Mouse (Mus musculus) midbrain, postnatal 0 days (tissue): ENCODE data around the gene Ptpn18. TPM values are rescaled to one million over a fixed set of nuclear protein-coding genes. Genes with fewer than 3 reads are reported as not detected.

Experiments
- ATAC-seq: fragments of 200-750 bp; cut with Nextera tagmentation; 2 replicates; pipeline ENCODE4 v1.8.0; 2017; ENCODE audit warnings: moderate number of reproducible peaks, mild to moderate bottlenecking, moderate TSS enrichment, moderate library complexity; ENCODE audit not compliant: low FRiP score
- DNase-seq: peaks from one replicate; pipeline ENCODE4 v3.0.0-alpha.2; 2015; ENCODE audit warnings: low spot score
- H3K27ac ChIP-seq: fragments of 300-500 bp; sonication (generic); 2 replicates; pipeline ENCODE4 v1.5.1; 2014; ENCODE audit warnings: low read depth, mild to moderate bottlenecking, low read length, mixed read lengths
- H3K27me3 ChIP-seq: fragments of 300-500 bp; sonication (generic); 2 replicates; pipeline ENCODE4 v1.6.1; 2014; ENCODE audit warnings: low read length, control low read depth, mixed read lengths; ENCODE audit not compliant: insufficient read depth
- H3K36me3 ChIP-seq: fragments of 300-500 bp; sonication (generic); 2 replicates; pipeline ENCODE4 v1.6.1; 2014; ENCODE audit warnings: low read length, control low read depth, mixed read lengths; ENCODE audit not compliant: insufficient read depth
- H3K4me1 ChIP-seq: fragments of 300-500 bp; sonication (generic); 2 replicates; pipeline ENCODE4 v1.6.1; 2014; ENCODE audit warnings: mild to moderate bottlenecking, control low read depth, antibody characterized with exemption, low read length, mixed read lengths; ENCODE audit not compliant: insufficient read depth
- H3K4me2 ChIP-seq: fragments of 300-500 bp; sonication (generic); 2 replicates; pipeline ENCODE4 v1.6.1; 2014; ENCODE audit warnings: low read depth, mild to moderate bottlenecking, low read length, mixed read lengths; ENCODE audit not compliant: poor library complexity, severe bottlenecking
- H3K4me3 ChIP-seq: fragments of 300-500 bp; sonication (generic); 2 replicates; pipeline ENCODE4 v1.5.1; 2014; ENCODE audit warnings: low read depth, mild to moderate bottlenecking, low read length, moderate library complexity
- H3K9ac ChIP-seq: fragments of 300-500 bp; sonication (generic); replicated peaks from 2 replicates; pipeline ENCODE4 v1.6.1; 2014; ENCODE audit warnings: mild to moderate bottlenecking, low read length, moderate library complexity, mixed read lengths; ENCODE audit not compliant: poor library complexity, severe bottlenecking
- H3K9me3 ChIP-seq: fragments of 300-500 bp; sonication (generic); 2 replicates; pipeline ENCODE4 v1.6.1; 2016; ENCODE audit warnings: low read length, control low read depth
- CTCF ChIP-seq: IDR thresholded peaks from 2 replicates; pipeline ENCODE4 v1.5.1; 2016; ENCODE audit warnings: antibody characterized with exemption, mild to moderate bottlenecking
- WGBS: fragments of 180-500 bp; shearing (Covaris S2); extraction: QIAGEN DNeasy Blood & Tissue Kit; methylation state at CpG from one replicate; pipeline ENCODE4 v1.1.7; 2014; 5-methylcytosine and 5-hydroxymethylcytosine counted together
- microRNA-seq: library from miRNA; unstranded; fragments of <30 nt; microRNA quantifications from one replicate; pipeline ENCODE4, GENCODE M21; 2016; ENCODE audit warnings: borderline number of aligned reads
- polyA plus RNA-seq: library from polyadenylated mRNA; unstranded; fragments of >200 nt; fragmentation: Nextera tagmentation; extraction: Ambion mirVana; gene quantifications from 2 replicates; pipeline ENCODE4 v1.2.1, GENCODE M21; 2015
- total RNA-seq: library from RNA; depleted of rRNA; stranded (reverse); fragments of >200 nt; gene quantifications from 2 replicates; pipeline ENCODE4 v1.2.3, GENCODE M21; 2014; rRNA removed

Gene Ptpn18
- total and polyA plus RNA-seq, 2 experiments from 2014 or later: 4.7 to 5.6 TPM

- DNase-seq: no peak
- no peak overlapping the region for H3K4me2 ChIP-seq
- H3K27ac ChIP-seq: no peak overlapping the region
- H3K4me1 ChIP-seq: no peaks in the 10 kb centered on the region
- H3K4me3 ChIP-seq: no peak overlapping the region
- no peak for ATAC-seq
- no peaks in the 10 kb centered on the region for H3K27me3 ChIP-seq
- H3K9me3 ChIP-seq: no peaks in the 10 kb centered on the region
- WGBS: 78% methylated on average over 3 of the region's 3 CpGs
- no peak overlapping the region for H3K9ac ChIP-seq
- no peak for TF ChIP-seq CTCF
- H3K36me3 ChIP-seq: no peaks in the 10 kb centered on the region
Observed at GRCm38 (mm10) chr1:34523647-34524046, 64.1 kb downstream of the Ptpn18 start.

Small RNA genes lying within 50 kb of the gene (microRNA-seq; reads per million reads assigned to microRNA genes)
- 1.0 reads per million for gene Mir5103

Other genes starting within 250 kb of the Ptpn18 start
- 36.7 and 41.1 TPM in 2 replicates for gene Ccdc115, start 20.1 kb upstream of the Ptpn18 start, total RNA-seq
- 57.5 and 58.9 TPM in 2 replicates for gene Ccdc115, start 20.1 kb upstream of the Ptpn18 start, polyA plus RNA-seq
- gene Imp4, start 19.9 kb upstream of the Ptpn18 start, total RNA-seq: 17.8 and 22.1 TPM in 2 replicates
- gene Imp4, start 19.9 kb upstream of the Ptpn18 start, polyA plus RNA-seq: 41.9 and 42.3 TPM in 2 replicates
- not detected in 2 replicates for gene Prss39, start 38.6 kb downstream of the Ptpn18 start, total RNA-seq
- gene Prss39, start 38.6 kb downstream of the Ptpn18 start, polyA plus RNA-seq: not detected in 2 replicates
- gene Cfc1, start 75.9 kb downstream of the Ptpn18 start, total RNA-seq: not detected in 2 replicates
- gene Cfc1, start 75.9 kb downstream of the Ptpn18 start, polyA plus RNA-seq: 0.44 and 1.2 TPM in 2 replicates
- gene Prss40, start 101.2 kb downstream of the Ptpn18 start, total RNA-seq: not detected in 2 replicates
- 0.18 and 0.19 TPM in 2 replicates for gene Prss40, start 101.2 kb downstream of the Ptpn18 start, polyA plus RNA-seq
- 62.3 and 67.5 TPM in 2 replicates for gene Amer3, start 119.9 kb downstream of the Ptpn18 start, total RNA-seq
- gene Amer3, start 119.9 kb downstream of the Ptpn18 start, polyA plus RNA-seq: 23.6 and 25.3 TPM in 2 replicates